Mouse (Mus musculus) cerebellum, postnatal 25 days (tissue): Measurements from ENCODE around the gene 4930452B06Rik.

Experiments used
- DNase-seq, 2 experiments: peaks; one replicate each; pipeline ENCODE4 v3.0.0; 2021; ENCODE audit warnings: mixed read lengths in 2 of 2

The 4930452B06Rik gene

GRCm38 (mm10) chr14:8449299-8449698 is 216.7 kb downstream of the 4930452B06Rik start:
- no peak for DNase-seq

DNA sequence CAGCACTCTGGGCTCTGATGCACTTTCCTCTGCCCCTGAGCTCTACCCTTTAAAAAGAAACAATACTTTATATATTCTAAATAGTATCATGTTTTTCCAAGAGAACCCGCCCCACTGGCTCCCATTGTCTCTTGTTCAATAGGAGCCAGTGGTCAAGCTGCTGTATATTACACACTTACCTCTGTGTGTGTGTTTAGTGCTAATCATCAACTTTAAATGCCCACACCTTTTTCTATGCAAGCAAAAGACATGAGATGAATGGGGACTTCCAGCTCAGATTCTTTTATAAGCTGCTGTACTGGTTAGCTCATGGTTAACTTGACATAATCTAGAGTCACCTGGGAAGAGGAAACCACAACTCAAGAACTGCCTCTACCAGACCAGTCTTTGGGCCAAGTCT is 218.7 kb downstream of the 4930452B06Rik start:
- DNase-seq = no peak

DNA sequence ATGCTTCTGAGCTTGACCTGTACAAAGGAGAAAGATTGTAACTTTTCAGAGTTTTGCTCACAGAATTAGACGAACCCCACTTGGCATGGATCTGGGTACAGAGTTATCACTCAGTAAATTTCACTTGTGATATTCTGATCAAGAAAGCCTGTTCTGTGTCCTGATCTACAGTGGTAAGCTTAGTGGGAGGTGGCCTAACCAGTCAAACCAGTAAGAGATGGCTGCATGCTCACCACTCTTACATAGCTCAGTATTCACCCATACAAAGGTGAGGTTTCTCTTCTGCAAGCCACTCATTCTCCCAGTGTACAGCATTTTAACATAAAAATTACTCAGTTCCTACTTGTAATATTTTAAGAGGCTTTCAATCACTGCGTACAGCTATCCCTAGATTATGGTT is 221.7 kb downstream of the 4930452B06Rik start:
- no peak for DNase-seq

GRCm38 (mm10) chr14:8442691-8443090 is 223.3 kb downstream of the 4930452B06Rik start:
- DNase-seq = no peak

DNA sequence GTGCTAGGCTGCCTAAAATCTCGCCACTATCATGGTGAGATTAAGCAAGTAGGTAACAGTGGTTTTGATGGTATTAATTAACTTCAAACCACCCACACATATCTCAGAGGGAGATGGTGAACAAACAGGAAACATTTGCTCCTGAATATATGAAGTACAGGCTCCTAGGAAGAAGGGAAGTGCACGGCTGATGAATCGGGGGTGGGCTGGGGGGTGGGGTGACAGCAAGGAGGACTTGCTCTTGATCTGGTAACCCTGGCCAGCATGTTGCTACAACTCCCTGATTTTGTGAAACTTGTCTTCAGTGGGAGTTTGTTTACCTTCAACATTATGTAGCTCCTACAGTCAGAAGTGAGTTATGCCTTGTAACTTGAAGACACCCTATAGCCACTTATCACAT is 224.4 kb downstream of the 4930452B06Rik start:
- no peak for DNase-seq

GRCm38 (mm10) chr14:8430611-8431230 is 235.3 kb downstream of the 4930452B06Rik start:
- DNase-seq = no peak

DNA sequence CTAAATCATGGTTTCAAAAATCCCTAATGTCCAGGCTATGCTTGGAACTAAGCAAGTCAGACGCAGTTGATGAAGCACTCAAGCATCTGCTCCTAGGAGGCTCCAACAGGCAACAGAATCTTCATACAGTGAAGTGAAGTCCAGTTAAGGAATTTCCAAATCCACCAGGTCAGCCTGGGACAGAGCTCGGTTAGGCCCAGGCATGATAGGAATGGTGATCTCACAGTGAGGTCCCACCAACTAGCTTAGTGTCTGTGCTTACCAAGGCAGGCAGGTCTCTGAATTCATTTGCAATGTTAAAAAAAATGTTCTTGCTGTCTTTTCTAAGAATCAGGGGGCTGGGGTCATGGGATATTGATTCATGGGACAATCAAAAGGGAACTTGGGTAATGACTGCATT is 236.3 kb downstream of the 4930452B06Rik start:
- DNase-seq = no peak

DNA sequence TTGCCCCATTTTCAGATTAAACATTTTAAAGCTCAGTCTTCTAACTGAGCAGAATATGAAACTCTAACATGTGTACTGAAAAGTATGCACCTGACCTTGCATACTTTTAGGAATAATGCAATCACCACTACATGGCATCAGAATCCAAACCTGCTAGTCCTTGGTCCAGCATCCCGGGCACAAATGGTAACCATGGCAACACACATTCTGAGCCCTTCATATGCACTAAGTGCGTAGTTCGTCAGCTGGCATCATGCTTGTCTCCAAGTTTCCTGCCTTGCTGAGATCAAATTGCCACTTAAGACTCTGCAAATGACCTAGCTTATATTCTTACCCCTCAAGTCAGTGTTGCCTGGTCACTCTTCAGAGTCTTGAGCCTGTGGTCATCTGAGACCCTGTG is 243.2 kb downstream of the 4930452B06Rik start:
- DNase-seq = no peak

DNA sequence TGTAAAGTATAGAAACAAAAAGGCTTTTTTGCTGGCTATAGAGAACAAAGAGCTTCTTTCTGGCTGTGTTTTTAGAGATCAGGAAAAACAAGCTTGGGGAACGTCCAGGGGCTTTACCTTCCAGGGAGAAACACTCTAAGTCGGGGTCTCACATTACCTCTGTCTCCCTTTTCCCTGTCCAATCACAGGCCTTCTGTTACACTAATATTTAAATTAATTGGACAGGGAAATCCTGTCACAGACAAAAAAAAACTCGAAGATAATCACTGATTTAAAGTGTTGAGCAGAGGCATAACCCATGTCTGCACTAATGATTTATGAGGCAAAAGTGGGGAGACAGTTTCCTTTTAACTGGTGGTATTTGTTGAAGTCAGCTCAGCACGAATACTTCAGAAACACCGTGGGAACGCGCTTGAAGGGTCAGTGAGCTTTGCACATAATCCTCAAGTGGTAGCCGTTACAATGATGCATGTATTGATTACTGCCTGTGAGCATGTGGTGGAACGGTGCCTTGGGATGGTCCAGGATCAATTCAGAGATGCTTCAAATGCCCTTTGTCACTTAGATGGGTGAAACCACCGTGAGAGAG is 244.7 kb downstream of the 4930452B06Rik start:
- no peak for DNase-seq

- no peak for DNase-seq
Measured at GRCm38 (mm10) chr14:8418610-8419009, 247.4 kb downstream of the 4930452B06Rik start.

DNA sequence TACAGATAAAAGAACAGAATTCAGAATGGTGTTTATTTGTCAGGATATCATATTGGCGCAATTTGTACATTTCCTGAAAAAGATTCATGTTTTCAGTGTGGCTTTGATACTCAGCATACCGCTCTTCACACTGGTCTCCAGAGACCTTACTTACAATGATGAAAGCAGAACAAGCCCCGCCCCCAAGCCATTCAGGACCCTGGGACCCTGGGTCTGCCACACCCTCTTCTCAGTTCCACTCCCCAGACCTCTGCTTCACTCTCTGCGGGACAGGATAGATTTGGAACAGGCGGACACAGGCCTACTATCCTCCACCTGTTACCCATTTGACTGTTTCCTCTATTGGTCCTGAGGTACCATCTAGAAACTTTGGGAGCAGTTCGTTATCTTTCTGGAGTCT is 260.1 kb downstream of the 4930452B06Rik start:
- no peak for DNase-seq

- DNase-seq = no peak
Measured at GRCm38 (mm10) chr14:8403310-8403709, 262.7 kb downstream of the 4930452B06Rik start.

DNA sequence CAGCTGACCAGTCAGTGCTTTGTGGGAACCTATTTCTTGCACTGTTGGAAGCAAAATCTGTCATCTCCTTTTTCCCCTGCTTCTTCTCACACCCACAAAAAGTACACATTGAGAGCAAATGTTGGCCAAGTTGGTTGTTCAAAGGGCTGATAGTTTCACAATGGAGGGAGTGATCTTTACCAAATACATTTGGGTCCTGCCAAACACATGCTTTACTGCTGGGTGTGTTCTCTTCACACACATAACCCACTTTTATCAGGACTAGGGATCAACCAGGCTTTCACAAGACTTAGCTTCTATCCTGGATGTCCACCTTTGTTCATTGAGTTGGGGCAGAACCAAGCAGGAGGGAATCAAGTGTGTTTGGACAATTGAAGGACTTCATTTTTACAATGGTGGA is 267.5 kb downstream of the 4930452B06Rik start:
- no peak for DNase-seq

DNA sequence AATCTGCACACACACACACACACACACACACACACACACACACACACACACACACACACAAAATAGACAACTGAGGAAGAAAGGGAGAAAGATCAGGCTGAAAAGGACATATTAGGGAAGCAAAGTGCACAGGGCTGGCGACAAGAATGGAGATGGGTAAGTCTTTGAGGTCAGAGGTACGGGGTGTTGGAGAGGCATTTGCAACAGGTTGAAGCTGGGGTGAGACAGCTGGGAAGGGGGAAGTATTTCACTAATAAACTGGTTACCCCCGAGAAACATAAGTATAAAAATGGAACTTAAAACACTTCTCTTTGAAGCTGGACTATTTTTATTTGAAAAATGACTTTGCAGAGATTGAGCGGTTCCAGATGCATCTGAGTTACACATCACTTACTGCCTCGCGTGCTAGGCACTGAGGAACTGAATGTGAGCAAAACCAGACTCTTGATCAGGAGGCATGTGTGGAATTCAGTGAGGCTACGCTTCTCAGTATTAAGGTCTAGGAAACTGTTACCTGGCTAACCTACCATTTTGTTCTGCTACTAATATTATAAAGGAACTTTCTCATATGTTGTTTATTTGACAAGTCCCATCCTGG is 270.3 kb downstream of the 4930452B06Rik start:
- no peak for DNase-seq

GRCm38 (mm10) chr14:8392181-8392825 is 273.7 kb downstream of the 4930452B06Rik start:
- DNase-seq = no peak
